Mouse (Mus musculus): ENCODE data around the gene Gm5767.

Gm5767 gene

DNA sequence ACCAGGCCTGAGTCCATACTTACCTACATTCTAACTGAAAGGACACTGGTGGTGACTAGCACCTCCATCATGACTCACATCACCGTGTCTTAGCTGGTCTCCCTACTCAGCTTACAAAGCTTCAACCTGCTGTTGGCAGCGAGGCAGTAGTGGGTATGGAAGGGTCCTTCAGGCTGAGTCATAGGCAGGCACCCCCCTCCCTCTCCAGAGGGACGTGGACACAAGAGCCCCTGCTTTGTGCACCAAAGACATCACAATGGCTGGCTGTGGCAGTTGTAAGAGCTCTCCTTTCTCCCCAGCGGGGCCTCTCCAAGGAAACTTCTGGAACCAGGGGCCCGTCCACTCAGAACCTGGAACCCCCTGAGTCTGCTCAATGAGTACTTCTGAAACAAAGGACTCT is at the start of gene Gm5767:
Gm5767 (plus strand) TSS at position 301 of the 400 bp plus-strand sequence.
- no peak for DNase-seq (ENCODE audit: low read depth, low spot score)

DNA sequence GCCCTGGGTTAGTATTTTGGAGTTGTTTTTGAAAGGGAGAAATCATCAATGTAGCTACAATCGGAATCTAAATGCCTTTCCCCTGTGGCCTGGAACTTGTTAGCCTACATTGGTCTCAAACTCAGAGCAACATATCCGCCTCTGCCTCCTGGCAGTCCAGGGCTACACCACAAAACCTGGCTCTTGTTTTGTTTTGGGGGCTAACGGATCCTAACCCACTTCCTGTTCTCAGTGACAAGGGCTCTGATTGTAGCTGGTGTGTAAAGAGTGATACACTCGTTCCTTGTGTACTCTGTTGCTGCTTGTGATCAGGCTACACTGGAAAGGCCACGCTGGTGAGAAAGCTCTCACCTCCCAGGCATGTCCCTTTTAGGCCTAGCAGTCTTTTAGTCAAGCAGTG is 49.1 kb upstream of the Gm5767 start:
- DNase-seq (ENCODE audit: low read depth, low spot score): no peak

DNA sequence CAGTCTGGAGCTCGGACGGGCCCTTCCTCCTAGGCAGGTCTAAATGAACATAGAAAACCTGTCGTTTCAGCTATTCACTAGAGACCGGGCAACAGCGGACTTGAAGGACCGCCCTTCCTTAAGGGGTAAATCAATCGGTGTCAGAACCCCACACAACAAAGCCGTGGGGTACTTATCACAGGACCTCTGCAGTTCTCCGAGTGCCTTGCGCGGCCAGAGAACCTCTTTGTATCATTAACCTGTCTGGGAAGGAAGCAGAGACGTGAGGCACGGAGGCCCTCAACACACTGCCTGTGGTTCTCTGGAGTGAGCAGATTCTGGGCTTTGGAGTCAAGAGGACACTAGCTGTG is 43.7 kb upstream of the Gm5767 start:
- no peak for DNase-seq (ENCODE audit: low read depth, low spot score)

DNA sequence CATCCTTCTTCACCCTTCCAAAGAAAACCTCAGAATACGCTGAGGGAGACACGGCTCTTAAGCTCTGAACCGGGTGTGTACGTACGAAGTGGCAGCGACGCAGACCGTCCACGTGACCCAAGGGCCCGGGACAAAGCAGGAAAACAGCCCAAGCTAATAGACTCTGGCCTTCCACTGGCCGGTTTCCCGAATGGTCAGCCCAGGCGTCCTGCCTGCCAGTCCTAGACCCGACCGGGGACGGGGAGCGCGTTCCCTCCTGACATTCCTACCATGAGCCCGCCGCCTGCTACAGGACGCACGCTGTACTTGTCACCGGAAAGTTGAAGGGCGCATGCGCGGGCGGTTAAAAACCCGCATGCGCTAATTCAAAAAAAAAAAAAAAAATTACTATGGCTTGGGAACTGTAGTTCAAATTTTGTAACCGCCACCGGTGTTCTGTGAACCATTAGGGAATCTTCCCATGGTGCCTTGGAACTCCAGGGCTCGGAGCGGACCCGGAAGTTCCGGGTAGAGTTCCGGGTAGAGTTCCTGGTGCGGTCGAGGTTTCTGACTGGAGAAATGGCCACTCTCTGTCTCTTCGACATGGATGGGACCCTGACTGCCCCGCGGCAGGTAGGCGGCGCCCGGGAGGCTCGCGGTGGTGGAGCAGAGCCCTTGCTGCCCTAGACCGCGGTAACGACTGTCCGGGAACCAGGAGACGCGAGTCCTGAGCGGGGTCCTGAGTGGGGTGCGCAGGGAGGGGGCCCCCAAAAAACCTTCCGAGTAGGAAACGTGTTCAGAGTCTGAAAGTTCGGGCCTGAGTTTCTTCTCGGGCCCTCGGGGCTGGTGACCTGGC is 43.1 kb upstream of the Gm5767 start, which contains the start of the genes Pmm2 and Tmem186:
Pmm2 (plus strand) TSS at position 458 of the 835 bp plus-strand sequence.
Tmem186 (minus strand) TSS at position 496 of the 835 bp plus-strand sequence.
- peak; percentile 94 for DNase-seq (ENCODE audit: low read depth, low spot score)

DNA sequence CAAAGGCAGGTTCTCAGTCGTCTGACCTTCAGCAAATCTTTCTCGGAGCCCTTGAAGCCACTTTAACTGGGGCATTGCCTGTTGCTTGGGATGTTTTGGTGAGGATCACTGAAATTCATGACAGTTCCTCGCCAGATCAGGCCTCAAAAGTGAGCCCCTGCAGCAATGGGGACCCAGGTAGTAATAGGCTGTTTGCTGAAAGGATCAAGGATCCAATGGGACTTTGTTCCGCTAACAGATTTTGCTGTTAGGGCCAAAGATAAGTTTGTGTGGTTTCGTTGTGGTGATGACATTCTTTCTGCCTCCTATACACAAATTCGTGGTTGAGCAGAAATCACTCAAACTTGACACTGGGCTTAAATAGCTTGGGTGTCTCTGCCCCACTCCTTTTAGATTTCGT is 42.4 kb upstream of the Gm5767 start:
- no peak for DNase-seq (ENCODE audit: low read depth, low spot score)

DNA sequence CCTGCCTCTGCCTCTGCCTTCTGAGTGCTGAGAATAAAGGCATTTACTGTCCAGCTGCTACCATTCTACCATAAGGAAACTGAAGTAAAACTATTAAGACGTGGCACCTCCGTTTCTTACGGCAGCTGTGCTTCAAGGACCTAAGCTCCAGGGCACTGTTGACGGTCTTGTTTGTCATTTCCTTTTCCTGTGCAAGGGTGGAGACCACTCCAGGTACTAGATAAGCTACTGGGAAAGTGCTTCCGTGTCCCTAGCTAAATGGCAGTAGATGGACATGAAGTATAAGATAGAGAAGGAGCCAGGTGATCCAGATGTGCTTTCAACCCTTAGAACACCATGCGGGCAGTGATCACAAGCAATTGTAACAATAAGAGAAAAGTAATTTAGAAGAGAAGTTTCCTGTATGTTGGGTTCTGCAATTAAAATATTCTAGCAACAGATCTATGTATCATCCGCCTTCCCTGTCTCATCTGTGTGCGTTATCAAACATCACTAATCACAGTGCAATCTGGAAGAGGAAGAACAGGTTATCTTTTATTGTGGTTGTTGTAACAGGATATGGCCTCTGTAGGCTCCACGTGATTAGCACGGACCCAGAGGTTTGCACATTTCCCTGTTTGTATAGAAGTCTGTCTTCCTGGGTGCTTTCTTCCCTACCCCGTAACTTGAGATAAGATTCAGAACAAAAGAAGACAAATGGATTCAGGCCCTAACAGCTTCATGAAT is 40.9 kb upstream of the Gm5767 start:
- DNase-seq (ENCODE audit: low read depth, low spot score): no peak

DNA sequence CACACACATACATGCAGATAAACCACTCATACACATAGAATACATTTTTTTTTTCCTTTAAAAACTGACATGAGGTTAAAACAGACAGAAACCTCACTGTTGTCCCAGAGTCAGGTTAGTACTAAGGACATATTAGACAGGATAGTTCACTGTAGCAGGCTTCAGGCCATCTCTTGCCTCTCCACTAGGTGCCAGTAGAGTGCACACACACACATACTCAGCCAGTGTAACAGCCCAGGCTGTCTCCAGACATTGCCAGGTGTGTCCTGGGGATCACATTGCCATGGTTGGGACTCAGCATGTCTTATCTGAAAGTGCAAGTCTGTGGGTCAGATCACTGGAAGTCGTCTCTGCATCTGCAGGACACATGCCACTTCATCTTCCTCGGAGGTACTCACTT is 36.7 kb upstream of the Gm5767 start:
- DNase-seq (ENCODE audit: low read depth, low spot score): peak; percentile 57

DNA sequence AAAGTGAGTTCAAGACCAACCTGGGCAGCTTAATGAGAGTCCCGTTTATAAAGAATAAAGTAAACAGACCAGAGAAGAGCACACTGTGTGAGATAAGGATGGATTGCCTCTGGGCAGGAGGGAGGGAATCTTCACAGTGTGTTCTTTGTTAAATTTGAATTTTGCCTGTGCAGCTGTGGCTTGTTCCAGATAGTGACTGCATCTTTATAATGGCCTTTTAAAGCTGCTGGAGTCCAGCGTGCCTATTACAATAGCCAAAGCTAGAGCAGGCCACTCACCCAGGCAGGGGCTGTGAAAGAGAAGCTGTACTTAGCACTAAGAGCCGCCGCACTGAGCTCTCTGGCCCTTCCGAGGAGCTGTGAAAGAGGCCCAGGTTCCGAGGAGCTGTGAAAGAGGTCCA is 35.0 kb upstream of the Gm5767 start:
- DNase-seq (ENCODE audit: low read depth, low spot score): no peak

DNA sequence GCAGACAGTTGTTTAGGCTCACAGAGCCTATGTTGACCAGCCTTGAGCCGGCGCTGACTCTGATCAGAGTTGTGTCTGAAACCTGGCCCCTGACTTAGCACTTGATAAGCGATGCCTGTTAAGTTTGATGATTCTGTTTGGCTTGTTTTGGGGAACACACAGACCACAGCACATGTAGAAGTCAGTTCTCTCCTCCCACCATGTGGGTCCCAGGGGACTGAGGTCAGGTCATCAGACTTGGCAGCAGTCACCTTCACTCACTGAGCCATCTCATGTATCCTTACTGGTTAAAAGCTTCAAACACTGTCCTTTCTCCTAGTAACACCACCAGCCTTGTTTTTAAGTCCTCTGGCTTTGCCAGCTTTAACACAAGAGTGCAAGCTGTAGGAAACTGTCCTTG is 30.6 kb upstream of the Gm5767 start:
- no peak for DNase-seq (ENCODE audit: low read depth, low spot score)

DNA sequence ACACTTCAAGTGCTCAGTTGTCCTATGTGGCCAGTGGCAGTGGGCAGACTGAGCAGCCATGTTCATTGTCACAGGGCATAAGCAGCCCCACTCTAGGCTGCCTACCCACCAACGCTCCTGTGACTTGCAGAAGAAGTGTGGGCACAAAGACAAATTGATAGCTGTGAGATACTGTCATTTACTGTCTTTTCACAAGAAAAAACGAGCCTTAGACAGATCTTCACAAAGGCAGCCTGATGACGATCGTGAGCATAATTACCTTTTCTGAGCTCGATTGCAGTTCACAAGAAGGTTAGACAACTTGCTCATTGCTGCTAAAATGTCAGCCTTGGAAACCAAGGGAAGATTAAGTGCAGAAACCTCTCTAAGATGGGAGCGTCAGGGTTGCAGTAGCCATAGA is 25.5 kb upstream of the Gm5767 start:
- no peak for DNase-seq (ENCODE audit: low read depth, low spot score)

DNA sequence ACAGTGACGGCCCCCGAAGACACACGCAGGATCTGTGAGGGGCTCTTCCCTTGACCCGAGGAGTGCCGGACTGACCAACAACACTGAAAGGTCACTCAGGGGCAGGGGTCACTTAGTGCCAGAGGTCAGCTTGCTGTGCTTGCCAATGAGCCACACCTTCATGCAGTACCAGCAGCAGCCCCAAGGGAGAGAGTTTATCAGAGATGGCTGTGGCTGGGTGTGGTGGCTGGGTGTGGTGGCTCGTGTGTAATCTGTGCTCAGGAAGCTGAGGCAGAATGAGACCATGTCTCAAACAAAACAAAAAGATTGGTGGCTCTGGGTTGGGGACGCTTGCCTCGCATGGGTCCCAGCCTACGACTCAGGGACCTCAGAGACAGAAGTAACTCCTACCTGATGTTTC is 25.0 kb upstream of the Gm5767 start:
- no peak for DNase-seq (ENCODE audit: low read depth, low spot score)

DNA sequence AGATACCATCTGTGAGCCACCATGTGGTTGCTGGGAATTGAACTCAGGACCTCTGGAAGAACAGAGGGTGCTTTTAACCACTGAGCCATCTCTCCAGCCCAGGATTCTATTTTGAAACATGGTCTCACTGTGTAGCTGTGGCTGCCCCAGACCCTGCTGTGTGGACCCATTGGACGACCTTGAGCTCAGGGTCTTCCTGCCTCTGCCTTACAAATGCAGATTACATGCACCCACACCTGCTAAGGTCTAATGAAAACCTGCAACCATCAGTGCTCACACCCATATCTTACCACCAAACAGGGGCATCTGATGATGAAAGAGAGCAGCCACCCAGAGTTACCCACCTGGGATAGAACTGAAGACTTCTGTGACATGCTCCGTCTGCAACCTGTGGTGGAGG is 24.3 kb upstream of the Gm5767 start:
- no peak for DNase-seq (ENCODE audit: low read depth, low spot score)

DNA sequence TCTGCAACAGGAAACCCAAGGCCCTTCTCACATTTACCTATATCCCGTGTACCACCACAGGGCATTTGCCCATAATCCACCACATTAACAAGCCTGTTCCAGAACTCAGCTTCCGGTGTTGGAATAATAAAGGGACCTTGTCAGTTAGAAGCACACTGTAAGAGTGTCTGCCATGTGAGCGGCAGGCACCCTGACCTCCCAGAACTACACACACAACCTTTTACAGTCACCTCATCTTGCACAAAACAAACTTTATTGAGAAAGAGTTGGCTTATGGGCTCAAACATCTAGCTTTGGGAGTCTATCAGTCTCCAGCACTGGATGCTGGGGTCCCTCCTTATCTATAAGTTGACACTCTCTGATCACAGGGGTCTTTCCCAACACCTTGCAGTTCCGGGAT is 22.2 kb upstream of the Gm5767 start:
- no peak for DNase-seq (ENCODE audit: low read depth, low spot score)

DNA sequence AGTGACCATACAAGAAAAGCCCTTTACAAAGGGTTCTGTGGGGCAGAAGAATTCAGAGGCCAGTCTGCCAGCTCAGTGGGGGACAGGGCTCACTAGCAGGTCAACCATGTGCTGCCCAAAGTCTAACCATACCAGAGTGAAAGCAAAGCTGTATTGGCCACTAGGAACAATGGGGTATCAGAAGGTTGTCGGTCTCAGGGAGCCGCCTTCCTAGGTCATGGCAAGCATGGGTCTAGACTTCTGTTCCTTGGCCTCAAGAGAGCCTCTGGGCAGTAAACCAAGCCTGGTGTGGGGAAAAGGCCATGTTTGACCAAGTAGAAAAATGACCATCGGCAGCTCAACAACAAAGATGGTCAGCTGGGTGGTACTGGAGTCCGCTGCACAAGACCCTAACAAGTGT is 21.8 kb upstream of the Gm5767 start:
- no peak for DNase-seq (ENCODE audit: low read depth, low spot score)

DNA sequence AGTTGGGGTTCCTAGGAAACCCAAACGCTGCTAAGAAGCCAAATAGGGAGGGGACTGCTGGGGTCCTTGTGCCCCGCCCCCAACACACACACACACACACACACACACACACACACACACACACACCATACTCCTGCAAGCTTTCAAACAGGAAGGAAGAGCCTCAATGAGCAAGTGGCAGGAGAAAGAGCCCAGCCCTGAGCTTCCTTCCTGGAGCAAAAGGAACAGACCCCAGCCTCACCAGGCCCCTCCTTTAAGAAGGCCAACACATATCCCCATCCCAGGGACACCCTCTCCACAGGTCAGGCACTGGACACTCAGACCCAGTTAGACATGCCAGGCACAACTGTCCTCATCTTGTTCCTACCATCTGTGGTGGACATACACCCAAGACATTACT is 17.5 kb upstream of the Gm5767 start:
- no peak for DNase-seq (ENCODE audit: low read depth, low spot score)

DNA sequence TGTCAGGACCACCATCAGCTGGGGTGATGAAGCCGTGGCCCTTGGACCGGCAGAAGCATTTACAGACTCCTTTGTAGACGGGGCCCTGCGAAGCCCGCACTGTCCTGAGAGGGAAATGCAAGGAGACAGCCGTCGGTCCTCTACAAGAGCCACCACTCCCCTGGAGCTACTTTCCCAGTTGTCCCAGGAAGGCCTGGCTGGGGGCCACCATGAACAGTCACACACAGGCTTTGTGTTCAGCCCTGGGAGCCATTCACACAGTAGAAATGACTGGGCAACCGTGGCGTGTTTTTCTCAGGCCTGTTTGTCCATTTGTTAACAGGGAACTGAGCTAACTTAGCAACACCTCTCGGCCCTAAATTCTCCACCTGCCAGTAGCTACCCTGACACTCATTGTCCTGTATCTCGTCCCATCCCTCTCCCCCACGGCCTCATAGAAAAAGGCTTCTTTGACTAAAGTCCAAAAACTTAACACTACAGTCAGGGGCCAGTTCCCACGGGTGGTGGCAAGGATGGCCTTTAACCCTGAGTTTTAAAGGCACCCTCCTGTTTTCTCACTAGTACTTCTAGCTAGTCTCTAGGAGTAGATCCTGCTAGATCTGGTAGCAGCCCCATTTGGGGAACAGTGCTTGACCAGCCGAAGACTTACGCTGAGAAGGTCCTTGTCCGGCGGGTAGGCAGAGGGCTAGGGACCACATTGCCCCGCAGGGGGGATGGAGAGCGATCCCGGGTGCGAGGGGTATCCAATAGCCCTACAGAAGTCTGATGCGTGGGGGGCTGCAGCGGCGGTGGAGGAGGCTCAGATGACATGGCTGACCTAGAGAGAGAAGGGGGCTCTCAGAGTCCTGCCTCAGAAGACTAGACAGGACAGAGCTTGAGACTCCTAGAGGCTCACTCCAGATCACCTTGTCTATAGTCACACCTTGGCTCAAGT is 16.7 kb upstream of the Gm5767 start:
- no peak for DNase-seq (ENCODE audit: low read depth, low spot score)

DNA sequence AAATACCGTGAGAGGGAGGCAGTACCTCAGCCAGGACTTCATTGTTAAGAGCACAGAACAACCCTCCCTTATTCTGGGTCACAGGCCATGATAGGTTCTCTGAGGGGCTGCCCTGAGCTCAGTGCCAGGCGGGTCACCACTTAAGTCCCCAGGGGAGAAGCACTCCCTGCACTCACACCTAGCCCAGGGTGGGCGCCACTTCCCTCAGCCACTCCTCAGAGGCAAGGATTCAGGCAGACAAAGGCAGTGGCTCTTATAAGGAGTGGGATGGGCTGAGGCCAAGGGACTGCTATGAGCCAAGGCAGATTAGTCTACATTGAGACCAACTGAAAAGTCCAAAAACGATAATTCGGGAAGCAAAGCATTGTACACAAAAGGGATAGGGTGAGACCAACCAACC is 15.2 kb upstream of the Gm5767 start:
- no peak for DNase-seq (ENCODE audit: low read depth, low spot score)

DNA sequence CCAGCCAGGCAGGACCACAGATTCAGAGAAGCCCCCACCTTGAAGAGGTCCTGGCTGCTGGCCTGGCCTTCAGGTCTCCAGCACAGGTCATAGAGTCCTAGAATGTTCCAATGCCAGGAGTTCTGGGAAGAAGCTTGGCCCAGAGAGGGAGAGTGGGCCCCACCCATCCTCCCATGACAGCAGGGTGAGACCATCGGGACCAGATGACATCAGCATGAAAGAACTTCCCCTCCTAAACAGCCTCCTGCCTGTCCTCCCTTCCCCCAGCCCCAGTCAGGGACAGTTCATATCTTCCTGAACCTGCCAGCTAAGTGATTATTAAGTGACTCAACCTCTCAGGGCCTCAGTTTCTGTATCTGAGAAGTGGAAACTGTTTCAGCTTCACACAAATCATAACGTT is 14.1 kb upstream of the Gm5767 start:
- no peak for DNase-seq (ENCODE audit: low read depth, low spot score)

DNA sequence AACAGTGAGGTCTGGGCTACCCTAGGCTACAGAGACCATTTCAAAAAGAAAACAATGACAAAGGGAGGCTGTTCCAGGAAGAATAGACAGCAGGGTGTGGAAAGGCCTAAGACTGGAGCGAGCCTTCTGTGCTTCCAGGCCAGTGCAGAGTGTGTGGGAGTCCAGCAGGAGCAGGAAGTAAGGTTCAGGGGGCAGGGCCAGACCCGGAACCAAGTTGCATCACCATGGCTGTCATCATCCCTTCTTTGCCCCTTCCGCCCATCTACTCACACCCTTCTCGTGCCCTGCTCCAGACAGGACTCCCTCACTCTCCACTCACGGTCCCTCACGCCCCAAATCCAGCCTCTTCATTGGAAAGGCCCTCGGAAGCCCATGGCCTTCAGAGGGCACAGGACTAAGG is 13.3 kb upstream of the Gm5767 start:
- no peak for DNase-seq (ENCODE audit: low read depth, low spot score)

DNA sequence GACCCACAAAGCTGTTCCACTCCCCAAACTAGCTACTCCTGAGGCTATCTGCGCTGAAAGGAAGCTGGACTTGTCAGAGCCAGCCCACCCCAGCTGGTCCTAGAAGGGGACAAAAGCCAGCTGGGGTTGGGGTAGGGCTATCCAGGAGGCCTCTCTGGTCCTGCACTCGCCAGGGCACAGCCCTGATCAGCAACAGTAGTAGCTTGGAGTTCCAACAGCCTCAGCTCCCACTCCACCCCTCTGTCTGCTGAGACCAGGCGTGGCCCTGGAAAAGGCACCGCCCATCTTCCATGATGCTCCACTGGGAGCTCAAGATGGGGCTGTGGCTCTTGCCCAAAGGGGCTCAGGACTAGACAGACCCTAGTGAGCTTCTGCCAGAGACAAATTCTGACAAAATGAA is 12.8 kb upstream of the Gm5767 start:
- no peak for DNase-seq (ENCODE audit: low read depth, low spot score)

DNA sequence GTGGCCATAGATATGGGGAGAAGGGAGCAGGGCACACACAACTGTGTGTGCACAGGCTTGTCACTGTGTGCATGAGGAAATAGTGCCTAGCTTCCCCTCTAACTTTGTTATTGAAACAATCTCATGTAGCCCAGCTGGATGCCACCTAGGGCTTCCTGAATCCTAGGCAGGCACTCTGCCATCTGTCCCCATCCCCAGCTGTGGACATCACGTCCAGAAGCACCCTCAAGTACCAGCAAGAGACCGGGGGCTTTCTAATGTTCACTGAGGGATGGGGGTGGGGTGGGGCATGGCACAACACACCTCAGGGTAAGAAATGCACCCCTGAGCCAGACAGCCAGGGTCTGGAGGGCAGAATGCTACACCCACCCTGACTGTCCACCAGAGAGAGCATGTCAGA is 12.2 kb upstream of the Gm5767 start:
- no peak for DNase-seq (ENCODE audit: low read depth, low spot score)

DNA sequence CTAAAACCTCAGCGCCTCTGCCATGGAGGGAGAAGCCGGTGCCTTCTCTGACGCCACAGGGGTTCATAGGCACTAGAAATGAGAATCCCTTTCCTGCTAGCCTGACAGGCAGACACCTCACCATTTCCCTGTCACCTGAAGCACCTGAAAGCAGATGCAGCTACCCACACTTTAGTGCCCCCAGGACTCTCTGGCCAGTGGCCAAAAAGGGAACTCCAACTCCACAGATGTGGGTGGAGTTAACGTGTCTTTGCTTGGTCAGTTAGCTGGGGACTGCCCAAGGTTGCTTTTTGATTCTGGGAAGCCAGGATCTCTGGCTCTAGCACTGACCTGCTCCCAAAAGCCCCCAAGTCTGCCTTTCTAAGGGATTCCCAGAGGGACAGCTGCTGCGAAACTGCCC is 11.1 kb upstream of the Gm5767 start:
- DNase-seq (ENCODE audit: low read depth, low spot score): no peak

Data from A20 (cell line).